Comparison of ENCODE assay signal across 1 mouse cellular context in genomic region chr9:70021610-70022009, GRCm38 (mm10).
A peak's percentile ranks its signal among the peaks of the same experiment; 100 is the strongest.
TF ChIP-seq lines count a peak whose summit lies in the region.

No protein-coding gene starts in this region.

TF ChIP-seq in MEL, 35 proteins besides CTCF, POLR2A, EP300 and RAD21 (continued from another document):
- 0 out of 2 replicates have a peak, but pooled peaks have one; percentile 10 for TF ChIP-seq TCF12 (IDR thresholded peaks at IDR 0.05; ENCODE audit: low read depth, low read length)
- 0 out of 2 replicates have a peak, but pooled peaks have one; percentile 18 for TF ChIP-seq GATA1 (IDR thresholded peaks at IDR 0.05; ENCODE audit: low read depth, low read length)
